Mouse (Mus musculus) heart, adult 2 months (tissue): ENCODE measurements around the gene Mapre1. TPM values are rescaled to one million over a fixed set of nuclear protein-coding genes. Genes with fewer than 3 reads are reported as not detected.

Source experiments
- DNase-seq, 2 experiments: peaks; one replicate each; pipeline ENCODE4 v3.0.0; 2021
- H3K27ac ChIP-seq: fragments of 200-600 bp; 2 replicates; pipeline ENCODE4 v1.8.1; 2022
- H3K27me3 ChIP-seq: fragments of 200-500 bp; 2 replicates; pipeline ENCODE4 v1.6.1; 2012; ENCODE audit warnings: mild to moderate bottlenecking, low read length, inconsistent platforms, mixed read lengths; ENCODE audit not compliant: control insufficient read depth, insufficient read depth
- H3K36me3 ChIP-seq: fragments of 200-500 bp; 2 replicates; pipeline ENCODE4 v1.6.1; 2012; ENCODE audit warnings: low read length, inconsistent platforms; ENCODE audit not compliant: control insufficient read depth, insufficient read depth
- H3K4me1 ChIP-seq: fragments of 200-500 bp; 2 replicates; pipeline ENCODE4 v1.6.1; 2011; ENCODE audit warnings: low read length; ENCODE audit not compliant: control insufficient read depth, insufficient read depth
- H3K4me3 ChIP-seq: fragments of 200-600 bp; 2 replicates; pipeline ENCODE4 v1.8.1; 2022
- H3K79me2 ChIP-seq: fragments of 200-500 bp; replicated peaks from 2 replicates; pipeline ENCODE4 v1.6.1; 2012; ENCODE audit warnings: mild to moderate bottlenecking, inconsistent platforms, low read length, moderate library complexity, mixed read lengths; ENCODE audit not compliant: control insufficient read depth, insufficient read depth
- H3K9ac ChIP-seq: fragments of 200-500 bp; 2 replicates; pipeline ENCODE4 v1.6.1; 2012; ENCODE audit warnings: low read depth, mild to moderate bottlenecking, control low read depth, inconsistent platforms, low read length, mixed read lengths
- CTCF ChIP-seq: fragments of 200-600 bp; IDR thresholded peaks from 2 replicates; pipeline ENCODE4 v1.8.1; 2022; ENCODE audit warnings: antibody characterized with exemption, mild to moderate bottlenecking, moderate library complexity
- EP300 ChIP-seq: fragments of 200-500 bp; IDR thresholded peaks from 2 replicates; pipeline ENCODE4 v1.6.1; 2011; ENCODE audit warnings: low read depth, low read length, control low read depth; ENCODE audit not compliant: insufficient read depth
- POLR2A ChIP-seq: fragments of 200-500 bp; IDR thresholded peaks from 2 replicates; pipeline ENCODE4 v1.6.1; 2011; ENCODE audit warnings: mild to moderate bottlenecking, low read depth, low read length, control low read depth; ENCODE audit not compliant: insufficient read depth
- WGBS: fragments of 180-500 bp; shearing (Covaris S2); methylation state at CpG from one replicate; pipeline ENCODE4 v1.1.7; 2018; 5-methylcytosine and 5-hydroxymethylcytosine counted together
- intact Hi-C: fragments of 180-260 bp; cut with DNase I; formaldehyde crosslinking; loops from one replicate; pipeline ENCODE4 v1.15.1; 2025
- polyA plus RNA-seq: library from polyadenylated mRNA; depleted of rRNA; stranded (reverse); fragments of >200 nt; gene quantifications from 2 replicates; pipeline ENCODE4 v1.2.3, GENCODE M21; 2012
- total RNA-seq, 2 experiments: library from RNA; stranded (reverse); gene quantifications; 2 replicates each; pipeline ENCODE4 v1.2.3; 2021

Gene Mapre1
- total and polyA plus RNA-seq, 3 experiments = 7.0 to 50.4 (median 49.6) TPM

GRCm38 (mm10) chr2:153725291-153725690 lies 15.8 kb upstream of the Mapre1 start:
- DNase-seq = no peak
- Histone ChIP-seq H3K4me1 (no peaks in the 10 kb centered on the region), H3K27me3 (no peaks in the 10 kb centered on the region), H3K9ac (no peak overlapping the region), H3K27ac (no peak overlapping the region), H3K4me3 (no peak overlapping the region), H3K36me3 (no peaks in the 10 kb centered on the region), H3K79me2 (no peaks in the 10 kb centered on the region)
- intact Hi-C loops = no loop called here
- 98% methylated on average over 4 of the region's 4 CpGs for WGBS
- TF ChIP-seq CTCF = no peak
- no peak for TF ChIP-seq POLR2A
- no peak for TF ChIP-seq EP300

- WGBS = 79% methylated on average over 4 of the region's 4 CpGs
- intact Hi-C loops = no loop called here
Measured at GRCm38 (mm10) chr2:153734033-153734432, 7.0 kb upstream of the Mapre1 start.

GRCm38 (mm10) chr2:153741437-153742065 lies 477 bp downstream of the Mapre1 start:
- H3K4me1 ChIP-seq = peaks cover 4% of the 10 kb centered on the region
- peaks cover 11% of the 10 kb centered on the region for H3K36me3 ChIP-seq
- H3K27ac ChIP-seq = peak overlapping the region; percentile 98
- peak overlapping the region; percentile 94 for H3K9ac ChIP-seq
- peak overlapping the region; percentile 73 for H3K4me3 ChIP-seq
- WGBS = 1% methylated on average over 49 of the region's 56 CpGs
- intact Hi-C loops = no loop called here
- TF ChIP-seq POLR2A = no peak
- no peak for TF ChIP-seq EP300
- no peak for TF ChIP-seq CTCF
- peaks cover 10% of the 10 kb centered on the region for H3K79me2 ChIP-seq
- no peaks in the 10 kb centered on the region for H3K27me3 ChIP-seq
- no peak for DNase-seq

More at GRCm38 (mm10) chr2:153734033-153734432, 7.0 kb upstream of the Mapre1 start:
- no peaks in the 10 kb centered on the region for H3K27me3 ChIP-seq
- no peak for TF ChIP-seq POLR2A
- no peak for TF ChIP-seq EP300
- TF ChIP-seq CTCF = no peak
- no peak overlapping the region for H3K9ac ChIP-seq
- no peaks in the 10 kb centered on the region for H3K79me2 ChIP-seq
- H3K4me3 ChIP-seq = no peak overlapping the region
- DNase-seq = no peak
- no peak overlapping the region for H3K27ac ChIP-seq
- no peaks in the 10 kb centered on the region for H3K4me1 ChIP-seq
- H3K36me3 ChIP-seq = no peaks in the 10 kb centered on the region

- Histone ChIP-seq H3K9ac (no peak overlapping the region), H3K36me3 (peaks cover 24% of the 10 kb centered on the region), H3K4me3 (no peak overlapping the region), H3K79me2 (peaks cover 3% of the 10 kb centered on the region), H3K27me3 (no peaks in the 10 kb centered on the region), H3K4me1 (peaks cover 7% of the 10 kb centered on the region), H3K27ac (no peak overlapping the region)
- DNase-seq = no peak
- no peak for TF ChIP-seq POLR2A
- no peak for TF ChIP-seq CTCF
- TF ChIP-seq EP300 = no peak
- intact Hi-C loops = no loop called here
Measured at GRCm38 (mm10) chr2:153747994-153748393, 6.9 kb downstream of the Mapre1 start.

- H3K36me3 ChIP-seq = peaks cover 21% of the 10 kb centered on the region
- H3K4me3 ChIP-seq = no peak overlapping the region
- H3K79me2 ChIP-seq = peaks cover 1% of the 10 kb centered on the region
- peaks cover 6% of the 10 kb centered on the region for H3K4me1 ChIP-seq
- TF ChIP-seq CTCF = no peak
- no peak for TF ChIP-seq POLR2A
- no peak for TF ChIP-seq EP300
- no peak overlapping the region for H3K9ac ChIP-seq
- DNase-seq = no peak
- intact Hi-C loops = no loop called here
- 25% methylated on average over 2 of the region's 2 CpGs for WGBS
- H3K27me3 ChIP-seq = no peaks in the 10 kb centered on the region
- H3K27ac ChIP-seq = peak overlapping the region; percentile 32
Measured at GRCm38 (mm10) chr2:153750363-153750762, 9.3 kb downstream of the Mapre1 start.

GRCm38 (mm10) chr2:153762121-153762520 lies 21.0 kb downstream of the Mapre1 start:
- no peaks in the 10 kb centered on the region for H3K4me1 ChIP-seq
- no peak overlapping the region for H3K4me3 ChIP-seq
- TF ChIP-seq CTCF (no peak), POLR2A (no peak), EP300 (no peak)
- 77% methylated on average over 5 of the region's 5 CpGs for WGBS
- no peaks in the 10 kb centered on the region; the same call in 1 of the 2 replicates for H3K79me2 ChIP-seq
- no peaks in the 10 kb centered on the region for H3K27me3 ChIP-seq
- H3K27ac ChIP-seq = no peak overlapping the region
- no peak overlapping the region for H3K9ac ChIP-seq
- intact Hi-C loops = no loop called here
- DNase-seq = no peak
- peaks cover 17% of the 10 kb centered on the region for H3K36me3 ChIP-seq
